Mouse (Mus musculus) ES-E14 (cell line): ENCODE measurements around the gene Hfe2.

Experiments used
- ZC3H11A ChIP-seq: IDR thresholded peaks from 2 replicates; pipeline ENCODE4 v1.6.1; 2012; ENCODE audit warnings: low read depth, mild to moderate bottlenecking, inconsistent platforms, low read length, borderline replicate concordance
- ZNF384 ChIP-seq: IDR thresholded peaks from 2 replicates; pipeline ENCODE4 v1.6.1; 2012; ENCODE audit warnings: low read depth, low read length, inconsistent platforms

DNA sequence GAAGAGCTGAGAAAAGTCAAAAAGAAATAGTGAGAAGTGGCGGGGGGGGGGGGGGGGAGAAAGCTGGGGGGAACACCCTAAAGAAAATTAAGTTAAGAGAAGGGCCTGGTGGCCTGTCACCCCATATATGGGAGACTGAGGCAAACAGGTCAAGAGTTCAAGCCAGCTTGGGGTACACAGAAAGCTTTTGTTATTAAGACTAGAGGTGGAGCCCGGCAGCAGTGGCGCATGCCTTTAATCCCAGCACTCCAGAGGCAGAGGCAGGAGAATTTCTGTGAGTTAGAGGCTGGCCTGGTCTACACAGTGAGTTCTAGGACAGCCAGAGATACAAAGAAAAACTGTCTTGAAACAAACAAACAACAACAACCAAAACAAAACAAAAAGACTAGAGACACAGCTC, 40.1 kb downstream of the Hfe2 start:
- TF ChIP-seq ZNF384: no peak
- no peak for TF ChIP-seq ZC3H11A
